Mouse (Mus musculus) ES-E14 (cell line): ENCODE data around the gene Magi3.

ENCODE experiments used
- CHD2 ChIP-seq: IDR thresholded peaks from 2 replicates; pipeline ENCODE4 v1.6.1; 2014; ENCODE audit warnings: mild to moderate bottlenecking, low read depth, low read length, inconsistent platforms
- HCFC1 ChIP-seq: IDR thresholded peaks from 2 replicates; pipeline ENCODE4 v1.6.1; 2012; ENCODE audit warnings: low read length, inconsistent platforms, borderline replicate concordance; ENCODE audit not compliant: insufficient read depth
- MAFK ChIP-seq: IDR thresholded peaks from 2 replicates; pipeline ENCODE4 v1.6.1; 2014; ENCODE audit warnings: mild to moderate bottlenecking, low read depth, low read length, inconsistent platforms; ENCODE audit not compliant: insufficient read depth
- ZNF384 ChIP-seq: IDR thresholded peaks from 2 replicates; pipeline ENCODE4 v1.6.1; 2012; ENCODE audit warnings: low read depth, low read length, inconsistent platforms

DNA sequence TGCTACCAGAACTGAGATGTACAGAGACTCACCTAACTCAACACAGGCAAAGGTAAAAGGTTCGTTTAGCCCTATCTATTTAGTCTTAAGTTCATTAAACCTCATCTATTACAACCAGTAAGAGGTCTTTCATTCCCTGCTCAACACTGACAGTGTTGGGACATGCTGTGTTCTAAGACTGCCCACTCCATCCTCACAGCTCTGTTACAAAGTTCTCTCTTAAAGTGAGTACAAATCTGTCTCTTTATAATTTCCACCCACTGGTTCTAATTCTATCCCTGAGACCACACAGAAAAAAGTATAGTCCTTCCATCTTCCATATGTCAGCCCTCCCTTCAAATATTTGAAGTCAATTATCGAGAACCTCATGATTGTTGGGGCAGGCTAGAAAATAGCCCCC is 36.5 kb downstream of the Magi3 start:
- TF ChIP-seq MAFK, result no peak
- no peak for TF ChIP-seq CHD2
- no peak for TF ChIP-seq HCFC1
- no peak for TF ChIP-seq ZNF384
